Mouse (Mus musculus) neural tube, embryonic 15.5 days (tissue): ENCODE data around the gene Limch1. TPM values are rescaled to one million over a fixed set of nuclear protein-coding genes. Genes with fewer than 3 reads are reported as not detected.
A peak's percentile ranks its signal among the peaks of the same experiment; 100 is the strongest.

Source experiments
- ATAC-seq: fragments of 200-750 bp; cut with Nextera tagmentation; 2 replicates; pipeline ENCODE4 v1.8.0; 2017; ENCODE audit warnings: mild to moderate bottlenecking, moderate TSS enrichment, moderate library complexity; ENCODE audit not compliant: low FRiP score
- H3K27ac ChIP-seq: fragments of 300-500 bp; sonication (generic); replicated peaks from 2 replicates; pipeline ENCODE4 v1.5.1; 2015; ENCODE audit warnings: mild to moderate bottlenecking, inconsistent platforms
- H3K27me3 ChIP-seq: fragments of 300-500 bp; sonication (generic); replicated peaks from 2 replicates; pipeline ENCODE4 v1.6.1; 2015; ENCODE audit warnings: inconsistent platforms
- H3K36me3 ChIP-seq: fragments of 300-500 bp; sonication (generic); 2 replicates; pipeline ENCODE4 v1.6.1; 2015; ENCODE audit warnings: inconsistent platforms
- H3K4me1 ChIP-seq: fragments of 300-500 bp; sonication (generic); 2 replicates; pipeline ENCODE4 v1.6.1; 2015; ENCODE audit warnings: inconsistent platforms
- H3K4me2 ChIP-seq: fragments of 300-500 bp; sonication (generic); 2 replicates; pipeline ENCODE4 v1.6.1; 2015; ENCODE audit warnings: inconsistent platforms, mild to moderate bottlenecking, moderate library complexity
- H3K4me3 ChIP-seq: fragments of 300-500 bp; sonication (generic); replicated peaks from 2 replicates; pipeline ENCODE4 v1.5.1; 2015; ENCODE audit warnings: mild to moderate bottlenecking, inconsistent platforms
- H3K9ac ChIP-seq: fragments of 300-500 bp; sonication (generic); replicated peaks from 2 replicates; pipeline ENCODE4 v1.6.1; 2015; ENCODE audit warnings: mild to moderate bottlenecking, inconsistent platforms
- H3K9me3 ChIP-seq: fragments of 300-500 bp; sonication (generic); replicated peaks from 2 replicates; pipeline ENCODE4 v1.6.1; 2016; ENCODE audit warnings: inconsistent platforms
- WGBS: fragments of 180-500 bp; shearing (Covaris S2); methylation state at CpG from one replicate; pipeline ENCODE4 v1.1.7; 2015; ENCODE audit warnings: mixed read lengths; 5-methylcytosine and 5-hydroxymethylcytosine counted together
- polyA plus RNA-seq: library from polyadenylated mRNA; unstranded; fragments of >200 nt; fragmentation: Nextera tagmentation; extraction: Ambion mirVana; gene quantifications from 2 replicates; pipeline ENCODE4 v1.2.1, GENCODE M21; 2015

Limch1 gene
- polyA plus RNA-seq, 1 experiment from 2014 or later: 63.7 TPM

- no peaks in the 10 kb centered on the region for H3K36me3 ChIP-seq
- no peak overlapping the region for H3K27ac ChIP-seq
- WGBS: 20% methylated on average over 5 of the region's 5 CpGs
- no peaks in the 10 kb centered on the region for H3K27me3 ChIP-seq
- H3K4me3 ChIP-seq: no peak overlapping the region
- H3K4me1 ChIP-seq: peaks cover 4% of the 10 kb centered on the region; the same call in 1 of the 2 replicates
- H3K9me3 ChIP-seq: no peaks in the 10 kb centered on the region
- H3K9ac ChIP-seq: no peak overlapping the region
- H3K4me2 ChIP-seq: no peak overlapping the region
- ATAC-seq: no peak
Measured at GRCm38 (mm10) chr5:66720921-66721320, 24.7 kb upstream of the Limch1 start.

GRCm38 (mm10) chr5:66722586-66722985, 23.0 kb upstream of the Limch1 start:
- Histone ChIP-seq H3K27ac (no peak overlapping the region), H3K9me3 (no peaks in the 10 kb centered on the region), H3K4me3 (no peak overlapping the region), H3K9ac (no peak overlapping the region), H3K36me3 (no peaks in the 10 kb centered on the region), H3K4me1 (peaks cover 4% of the 10 kb centered on the region; the same call in 1 of the 2 replicates), H3K27me3 (no peaks in the 10 kb centered on the region), H3K4me2 (no peak overlapping the region)
- ATAC-seq: no peak
- 73% methylated on average over 9 of the region's 9 CpGs for WGBS

- Histone ChIP-seq H3K4me2 (no peak overlapping the region), H3K36me3 (no peaks in the 10 kb centered on the region), H3K27ac (0 out of 2 replicates have a peak overlapping the region, but pooled peaks have one; percentile 41), H3K27me3 (no peaks in the 10 kb centered on the region), H3K4me1 (peaks cover 4% of the 10 kb centered on the region; the same call in 1 of the 2 replicates), H3K9ac (no peak overlapping the region), H3K9me3 (no peaks in the 10 kb centered on the region), H3K4me3 (no peak overlapping the region)
- ATAC-seq: no peak
- 61% methylated on average over 4 of the region's 4 CpGs for WGBS
Measured at GRCm38 (mm10) chr5:66723037-66723436, 22.6 kb upstream of the Limch1 start.

- 0 out of 2 replicates have a peak overlapping the region, but pooled peaks have one; percentile 41 for H3K27ac ChIP-seq
- no peaks in the 10 kb centered on the region for H3K27me3 ChIP-seq
- ATAC-seq: no peak
- no peaks in the 10 kb centered on the region for H3K36me3 ChIP-seq
- no peak overlapping the region for H3K4me3 ChIP-seq
- H3K4me1 ChIP-seq: peaks cover 4% of the 10 kb centered on the region; the same call in 1 of the 2 replicates
- no peaks in the 10 kb centered on the region for H3K9me3 ChIP-seq
- no peak overlapping the region for H3K9ac ChIP-seq
- H3K4me2 ChIP-seq: no peak overlapping the region
- 86% methylated on average over 3 of the region's 3 CpGs for WGBS
Measured at GRCm38 (mm10) chr5:66723626-66724025, 22.0 kb upstream of the Limch1 start.

DNA sequence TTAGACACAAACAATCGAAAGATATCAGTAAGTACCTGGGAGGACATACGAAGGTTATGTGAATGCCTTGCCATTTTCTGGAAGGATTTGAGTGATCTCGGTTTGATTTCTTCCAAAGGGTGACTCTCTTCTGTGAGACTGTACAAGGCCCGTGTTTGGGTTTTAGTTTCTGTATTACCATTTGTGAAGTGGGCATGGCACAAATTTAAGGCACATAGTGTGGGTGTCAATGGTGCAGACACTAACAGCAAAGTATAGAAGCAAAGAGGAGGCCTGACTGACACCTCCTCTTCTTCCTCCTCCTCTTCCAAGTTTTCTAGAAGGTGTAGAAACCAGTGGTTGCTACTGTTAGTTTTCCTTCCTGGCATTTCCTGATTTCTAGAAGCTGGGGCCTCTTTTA, 16.3 kb upstream of the Limch1 start:
- no peak for ATAC-seq
- no peak overlapping the region for H3K27ac ChIP-seq
- H3K27me3 ChIP-seq: no peaks in the 10 kb centered on the region
- no peaks in the 10 kb centered on the region for H3K36me3 ChIP-seq
- no peaks in the 10 kb centered on the region for H3K9me3 ChIP-seq
- H3K9ac ChIP-seq: no peak overlapping the region
- no peak overlapping the region for H3K4me3 ChIP-seq
- H3K4me1 ChIP-seq: peaks cover 10% of the 10 kb centered on the region
- H3K4me2 ChIP-seq: no peak overlapping the region
- 95% methylated on average over 4 of the region's 4 CpGs for WGBS

GRCm38 (mm10) chr5:66730621-66731301, 14.9 kb upstream of the Limch1 start:
- WGBS: 12% methylated on average over 11 of the region's 11 CpGs
- H3K4me3 ChIP-seq: 0 out of 2 replicates have a peak overlapping the region, but pooled peaks have one; percentile 5
- H3K4me1 ChIP-seq: peaks cover 10% of the 10 kb centered on the region
- no peaks in the 10 kb centered on the region for H3K36me3 ChIP-seq
- peak; percentile 97 for ATAC-seq
- H3K27me3 ChIP-seq: no peaks in the 10 kb centered on the region
- H3K4me2 ChIP-seq: peak overlapping the region; percentile 46
- H3K9ac ChIP-seq: no peak overlapping the region
- H3K9me3 ChIP-seq: no peaks in the 10 kb centered on the region
- H3K27ac ChIP-seq: peak overlapping the region; percentile 67

DNA sequence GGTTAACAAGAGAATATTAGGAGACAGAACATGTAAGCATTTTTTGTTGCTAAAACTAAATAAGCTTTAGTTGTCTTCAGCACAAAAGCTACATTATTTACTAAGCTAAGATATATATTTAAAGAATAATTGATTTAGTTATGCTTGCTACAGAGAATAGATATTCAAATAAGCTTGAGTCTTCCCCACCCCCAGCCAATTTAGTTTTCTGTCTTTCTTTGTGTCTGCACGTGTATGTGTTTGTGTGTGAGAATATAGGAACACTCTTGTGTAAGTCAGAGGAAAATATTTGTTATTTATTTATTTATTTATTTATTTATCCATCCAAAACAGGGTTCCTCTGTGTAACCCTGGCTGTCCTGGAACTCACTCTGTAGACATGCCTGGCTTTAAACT, 14.3 kb upstream of the Limch1 start:
- Histone ChIP-seq H3K9ac (no peak overlapping the region), H3K4me1 (peaks cover 10% of the 10 kb centered on the region), H3K9me3 (no peaks in the 10 kb centered on the region), H3K36me3 (no peaks in the 10 kb centered on the region), H3K4me3 (no peak overlapping the region), H3K27me3 (no peaks in the 10 kb centered on the region), H3K27ac (peak overlapping the region; percentile 67), H3K4me2 (peak overlapping the region; percentile 46)
- 20% methylated on average over 1 of the region's 1 CpGs for WGBS
- no peak for ATAC-seq

GRCm38 (mm10) chr5:66733556-66733955, 12.1 kb upstream of the Limch1 start:
- no peak overlapping the region for H3K9ac ChIP-seq
- H3K36me3 ChIP-seq: no peaks in the 10 kb centered on the region
- H3K27me3 ChIP-seq: no peaks in the 10 kb centered on the region
- no peak overlapping the region for H3K4me3 ChIP-seq
- no peak overlapping the region for H3K27ac ChIP-seq
- peaks cover 10% of the 10 kb centered on the region for H3K4me1 ChIP-seq
- no peak overlapping the region for H3K4me2 ChIP-seq
- H3K9me3 ChIP-seq: no peaks in the 10 kb centered on the region
- WGBS: 94% methylated on average over 1 of the region's 1 CpGs
- ATAC-seq: no peak

GRCm38 (mm10) chr5:66739376-66739775, 6.3 kb upstream of the Limch1 start:
- H3K27me3 ChIP-seq: no peaks in the 10 kb centered on the region
- H3K9ac ChIP-seq: no peak overlapping the region
- 93% methylated on average over 3 of the region's 3 CpGs for WGBS
- H3K4me3 ChIP-seq: no peak overlapping the region
- no peak overlapping the region for H3K27ac ChIP-seq
- no peak for ATAC-seq
- H3K4me1 ChIP-seq: no peaks in the 10 kb centered on the region
- H3K36me3 ChIP-seq: no peaks in the 10 kb centered on the region
- H3K9me3 ChIP-seq: no peaks in the 10 kb centered on the region
- no peak overlapping the region for H3K4me2 ChIP-seq

DNA sequence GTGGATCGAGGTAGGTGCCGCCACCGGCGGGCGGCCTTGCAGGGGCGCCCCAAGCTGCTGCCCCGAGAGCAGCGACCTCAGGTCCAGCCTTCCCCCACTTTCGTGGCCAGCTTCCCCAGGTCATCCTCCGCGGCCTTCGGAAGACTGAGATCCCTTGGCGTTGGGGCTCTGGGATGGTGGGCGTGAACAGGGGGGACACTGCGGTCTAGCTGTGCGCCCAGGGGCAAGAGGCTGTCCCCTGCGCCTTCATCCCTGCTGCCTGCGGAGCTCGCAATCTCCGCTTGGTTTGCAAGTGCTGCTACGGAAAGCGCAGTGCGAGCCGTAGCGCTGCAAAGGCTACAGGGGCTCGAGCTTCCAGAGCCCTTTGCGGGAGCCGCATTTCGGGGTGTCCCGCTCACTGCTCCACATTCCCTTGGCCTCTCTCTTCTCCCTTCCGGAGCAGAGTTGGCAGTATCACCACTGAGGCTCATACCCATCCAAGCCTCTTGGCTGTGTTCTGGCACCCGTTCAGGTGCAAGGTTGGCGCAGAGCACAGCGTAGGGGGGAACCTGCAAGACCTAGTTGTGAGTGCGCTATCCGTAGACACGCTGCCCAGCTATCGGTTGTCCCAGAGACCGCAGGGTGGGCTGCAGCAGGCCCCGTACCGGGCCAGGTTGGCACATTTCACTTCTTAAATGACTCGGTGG, 512 bp downstream of the Limch1 start:
- under 1% methylated on average over 42 of the region's 42 CpGs for WGBS

DNA sequence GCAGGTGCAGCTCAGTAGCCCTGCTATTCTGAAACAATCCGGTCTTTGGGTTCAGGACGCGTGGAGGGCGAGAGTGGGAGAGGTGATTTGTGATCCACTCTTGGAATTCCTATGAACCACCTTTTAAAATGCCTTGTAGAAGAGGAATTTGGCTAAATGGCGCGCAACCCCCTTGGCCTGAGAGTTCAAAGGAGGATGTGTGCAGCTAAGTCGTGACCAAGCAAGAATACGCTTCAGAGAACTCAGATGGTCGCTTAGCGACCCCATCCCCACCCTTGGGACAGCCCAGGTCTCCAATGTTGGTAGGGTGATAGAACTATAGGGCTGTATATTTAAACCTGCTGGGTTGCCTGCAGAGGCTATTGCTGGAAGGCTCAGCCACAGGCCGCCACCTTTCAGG, 1.1 kb downstream of the Limch1 start:
- peak overlapping the region; percentile 74 for H3K4me3 ChIP-seq

More for the DNA sequence above, 512 bp downstream of the Limch1 start:
- Histone ChIP-seq H3K27ac (peak overlapping the region; percentile 86), H3K9me3 (no peaks in the 10 kb centered on the region), H3K27me3 (no peaks in the 10 kb centered on the region), H3K4me2 (peak overlapping the region; percentile 71), H3K36me3 (no peaks in the 10 kb centered on the region), H3K4me1 (peaks cover 38% of the 10 kb centered on the region), H3K9ac (peak overlapping the region; percentile 71), H3K4me3 (peak overlapping the region; percentile 74)
- ATAC-seq: peak; percentile 81

More for the DNA sequence above, 1.1 kb downstream of the Limch1 start:
- Histone ChIP-seq H3K27me3 (no peaks in the 10 kb centered on the region), H3K36me3 (no peaks in the 10 kb centered on the region), H3K4me1 (peaks cover 45% of the 10 kb centered on the region), H3K4me2 (peak overlapping the region; percentile 71), H3K9me3 (no peaks in the 10 kb centered on the region), H3K9ac (peak overlapping the region; percentile 71), H3K27ac (peak overlapping the region; percentile 86)
- no peak for ATAC-seq
- 5% methylated on average over 11 of the region's 11 CpGs for WGBS
